Mouse (Mus musculus): ENCODE measurements around the gene Stpg2.
A peak's percentile ranks its signal among the peaks of the same experiment; 100 is the strongest.
"Not testable (repeated sequence)": the region's sequence is repeated elsewhere in the genome, so short reads cannot be mapped to it uniquely, and the experiment has no call there.

Stpg2 gene

DNA sequence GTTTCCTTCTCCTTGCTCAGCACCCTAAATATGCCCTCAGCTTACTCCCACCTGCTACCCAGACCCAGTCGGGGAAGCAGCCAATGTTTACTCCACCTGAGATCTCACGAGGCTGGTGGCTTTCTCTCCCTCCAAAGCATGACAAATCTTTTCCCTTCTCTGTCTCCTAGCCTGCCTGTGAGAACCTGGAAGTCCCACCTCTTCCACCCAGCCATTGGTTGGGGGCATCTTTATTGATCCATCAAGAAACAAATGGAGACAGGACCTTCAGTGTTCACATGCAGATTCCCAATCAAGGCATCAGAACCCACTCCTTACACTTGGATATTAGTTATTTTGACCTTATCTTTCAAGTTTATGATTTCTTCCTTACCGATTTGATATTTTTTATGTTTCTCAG is 7.1 kb upstream of the Stpg2 start:
- TF ChIP-seq CTCF (conservative IDR thresholded peaks at IDR 0.05; ENCODE audit: low read length) = no peak
- no peak for TF ChIP-seq POU5F1 (IDR thresholded peaks at IDR 0.05; ENCODE audit: borderline replicate concordance, low read length)
- TF ChIP-seq NANOG (IDR thresholded peaks at IDR 0.05; ENCODE audit: borderline replicate concordance, low read length) = no peak
- Histone ChIP-seq H3K9me3 (ENCODE audit: low read length) (no peaks in the 10 kb centered on the region), H3K4me3 (replicated peaks; ENCODE audit: low read length) (no peak overlapping the region), H3K36me3 (ENCODE audit: insufficient read depth, low read length) (no peaks in the 10 kb centered on the region), H3K27me3 (ENCODE audit: insufficient read depth, low read length) (peaks cover 11% of the 10 kb centered on the region; the same call in 1 of the 2 replicates), H3K4me1 (replicated peaks; ENCODE audit: low read depth, low read length) (no peaks in the 10 kb centered on the region)

DNA sequence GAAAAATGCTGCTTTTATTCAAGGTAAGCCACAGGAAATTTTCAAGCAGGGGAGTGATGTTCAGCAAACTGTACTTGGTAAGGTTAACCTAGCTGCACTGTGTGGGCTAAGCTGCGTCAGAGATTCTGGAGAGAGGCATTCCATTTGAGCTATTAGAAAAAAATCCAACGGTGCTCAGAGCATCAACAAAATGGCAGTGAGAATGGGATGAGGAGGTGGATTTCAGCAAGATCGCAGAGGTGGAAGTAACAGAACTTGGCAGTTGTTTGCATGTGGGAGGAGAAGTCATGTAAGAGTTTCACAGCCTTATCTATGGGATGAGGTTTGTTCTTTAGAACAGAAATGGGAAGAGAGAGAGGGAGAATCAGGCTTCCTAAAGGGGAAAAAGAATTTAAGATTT is 5.2 kb upstream of the Stpg2 start:
- Histone ChIP-seq H3K36me3 (ENCODE audit: insufficient read depth, low read length) (no peaks in the 10 kb centered on the region), H3K9me3 (ENCODE audit: low read length) (peaks cover 3% of the 10 kb centered on the region; the same call in 1 of the 2 replicates), H3K4me3 (replicated peaks; ENCODE audit: low read length) (no peak overlapping the region), H3K27me3 (ENCODE audit: insufficient read depth, low read length) (peaks cover 11% of the 10 kb centered on the region; the same call in 1 of the 2 replicates), H3K4me1 (replicated peaks; ENCODE audit: low read depth, low read length) (no peaks in the 10 kb centered on the region)
- no peak for TF ChIP-seq POU5F1 (IDR thresholded peaks at IDR 0.05; ENCODE audit: borderline replicate concordance, low read length)
- no peak for TF ChIP-seq CTCF (conservative IDR thresholded peaks at IDR 0.05; ENCODE audit: low read length)
- TF ChIP-seq NANOG (IDR thresholded peaks at IDR 0.05; ENCODE audit: borderline replicate concordance, low read length) = no peak

GRCm38 (mm10) chr3:139216945-139217344 is 11.5 kb downstream of the Stpg2 start:
- Histone ChIP-seq H3K36me3 (ENCODE audit: insufficient read depth, low read length) (no peaks in the 10 kb centered on the region), H3K4me1 (replicated peaks; ENCODE audit: low read depth, low read length) (no peaks in the 10 kb centered on the region), H3K4me3 (replicated peaks; ENCODE audit: low read length) (no peak overlapping the region), H3K27me3 (ENCODE audit: insufficient read depth, low read length) (no peaks in the 10 kb centered on the region), H3K9me3 (ENCODE audit: low read length) (no peaks in the 10 kb centered on the region)
- TF ChIP-seq CTCF (conservative IDR thresholded peaks at IDR 0.05; ENCODE audit: low read length) = no peak

DNA sequence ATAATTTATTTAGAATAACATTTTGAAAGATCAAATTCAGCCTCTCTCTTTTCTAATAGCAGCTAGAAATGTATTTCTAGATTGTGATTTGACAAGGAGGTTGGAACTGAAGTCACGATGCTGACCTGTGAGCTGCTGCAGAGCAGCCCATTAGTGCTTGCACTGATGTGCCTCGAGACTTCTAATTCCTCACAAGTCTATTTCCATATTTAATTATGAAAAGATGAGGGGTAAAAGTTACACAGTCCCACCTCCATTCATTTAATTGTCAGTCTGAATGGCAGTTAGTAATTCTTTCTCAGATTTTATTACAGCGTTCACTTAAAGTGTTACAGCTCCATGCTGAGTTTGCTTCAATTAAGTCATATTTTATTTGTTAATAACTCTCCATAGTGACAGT is 19.6 kb downstream of the Stpg2 start:
- no peaks in the 10 kb centered on the region for H3K36me3 ChIP-seq (ENCODE audit: insufficient read depth, low read length)
- TF ChIP-seq NANOG (IDR thresholded peaks at IDR 0.05; ENCODE audit: borderline replicate concordance, low read length) (no peak), POU5F1 (IDR thresholded peaks at IDR 0.05; ENCODE audit: borderline replicate concordance, low read length) (no peak), CTCF (conservative IDR thresholded peaks at IDR 0.05; ENCODE audit: low read length) (no peak)
- no peaks in the 10 kb centered on the region for H3K9me3 ChIP-seq (ENCODE audit: low read length)
- H3K4me3 ChIP-seq (replicated peaks; ENCODE audit: low read length) = no peak overlapping the region
- no peaks in the 10 kb centered on the region; the same call in 1 of the 2 replicates for H3K27me3 ChIP-seq (ENCODE audit: insufficient read depth, low read length)
- H3K4me1 ChIP-seq (replicated peaks; ENCODE audit: low read depth, low read length) = no peaks in the 10 kb centered on the region

GRCm38 (mm10) chr3:139226811-139227210 is 21.3 kb downstream of the Stpg2 start:
- Histone ChIP-seq H3K9me3 (ENCODE audit: low read length) (no peaks in the 10 kb centered on the region), H3K27me3 (ENCODE audit: insufficient read depth, low read length) (no peaks in the 10 kb centered on the region; the same call in 1 of the 2 replicates), H3K4me1 (replicated peaks; ENCODE audit: low read depth, low read length) (no peaks in the 10 kb centered on the region), H3K36me3 (ENCODE audit: insufficient read depth, low read length) (no peaks in the 10 kb centered on the region), H3K4me3 (replicated peaks; ENCODE audit: low read length) (no peak overlapping the region)
- no peak for TF ChIP-seq CTCF (conservative IDR thresholded peaks at IDR 0.05; ENCODE audit: low read length)
- no peak for TF ChIP-seq POU5F1 (IDR thresholded peaks at IDR 0.05; ENCODE audit: borderline replicate concordance, low read length)
- no peak for TF ChIP-seq NANOG (IDR thresholded peaks at IDR 0.05; ENCODE audit: borderline replicate concordance, low read length)

DNA sequence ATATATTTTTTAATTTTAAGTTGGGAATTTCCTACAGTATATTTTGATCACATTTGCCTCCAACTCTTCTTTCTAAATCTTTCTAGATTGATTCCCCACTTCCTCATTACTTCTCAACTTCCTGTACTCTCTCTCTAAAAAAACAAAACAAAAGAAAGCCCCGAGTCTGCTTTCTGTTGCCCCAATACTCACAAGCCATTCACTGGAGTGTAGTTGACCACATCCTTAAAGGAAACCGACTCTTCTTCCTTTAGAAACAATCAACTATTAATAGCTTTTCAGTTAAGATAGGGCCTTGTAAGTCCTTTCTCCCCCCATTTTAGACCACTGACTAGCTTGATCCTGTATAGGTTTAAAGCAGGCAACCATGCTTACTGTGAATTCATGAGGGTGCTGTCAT is 39.7 kb downstream of the Stpg2 start:
- TF ChIP-seq POU5F1 (IDR thresholded peaks at IDR 0.05; ENCODE audit: borderline replicate concordance, low read length) (no peak), CTCF (conservative IDR thresholded peaks at IDR 0.05; ENCODE audit: low read length) (no peak), NANOG (IDR thresholded peaks at IDR 0.05; ENCODE audit: borderline replicate concordance, low read length) (no peak)
- peaks cover 15% of the 10 kb centered on the region for H3K9me3 ChIP-seq (ENCODE audit: low read length)
- H3K4me3 ChIP-seq (replicated peaks; ENCODE audit: low read length) = no peak overlapping the region
- no peaks in the 10 kb centered on the region for H3K4me1 ChIP-seq (replicated peaks; ENCODE audit: low read depth, low read length)
- no peaks in the 10 kb centered on the region for H3K36me3 ChIP-seq (ENCODE audit: insufficient read depth, low read length)
- no peaks in the 10 kb centered on the region for H3K27me3 ChIP-seq (ENCODE audit: insufficient read depth, low read length)

DNA sequence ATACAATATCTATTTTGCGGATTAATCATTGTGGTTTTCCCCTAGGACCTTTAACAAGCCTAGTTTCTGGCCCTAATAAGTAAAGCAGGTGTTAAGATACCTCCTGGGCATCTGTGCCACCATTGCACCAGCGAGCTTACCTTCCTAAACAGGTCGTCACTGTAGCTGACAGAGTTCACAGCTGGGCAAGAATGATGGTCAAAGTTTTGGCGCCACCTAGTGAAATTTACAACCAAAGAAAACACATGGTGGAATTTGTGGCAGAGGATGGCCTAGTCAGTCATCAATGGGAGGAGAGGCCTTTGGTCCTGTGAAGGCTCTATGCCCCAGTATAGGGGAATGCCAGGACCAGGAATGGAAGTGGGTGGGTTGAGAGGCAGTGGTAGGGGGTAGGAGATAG is 41.0 kb downstream of the Stpg2 start:
- no peaks in the 10 kb centered on the region for H3K27me3 ChIP-seq (ENCODE audit: insufficient read depth, low read length)
- no peaks in the 10 kb centered on the region for H3K36me3 ChIP-seq (ENCODE audit: insufficient read depth, low read length)
- H3K9me3 ChIP-seq (ENCODE audit: low read length) = peaks cover 15% of the 10 kb centered on the region
- H3K4me1 ChIP-seq (replicated peaks; ENCODE audit: low read depth, low read length) = no peaks in the 10 kb centered on the region
- no peak for TF ChIP-seq POU5F1 (IDR thresholded peaks at IDR 0.05; ENCODE audit: borderline replicate concordance, low read length)
- TF ChIP-seq CTCF (conservative IDR thresholded peaks at IDR 0.05; ENCODE audit: low read length) = peak; percentile 24
- no peak overlapping the region for H3K4me3 ChIP-seq (replicated peaks; ENCODE audit: low read length)

DNA sequence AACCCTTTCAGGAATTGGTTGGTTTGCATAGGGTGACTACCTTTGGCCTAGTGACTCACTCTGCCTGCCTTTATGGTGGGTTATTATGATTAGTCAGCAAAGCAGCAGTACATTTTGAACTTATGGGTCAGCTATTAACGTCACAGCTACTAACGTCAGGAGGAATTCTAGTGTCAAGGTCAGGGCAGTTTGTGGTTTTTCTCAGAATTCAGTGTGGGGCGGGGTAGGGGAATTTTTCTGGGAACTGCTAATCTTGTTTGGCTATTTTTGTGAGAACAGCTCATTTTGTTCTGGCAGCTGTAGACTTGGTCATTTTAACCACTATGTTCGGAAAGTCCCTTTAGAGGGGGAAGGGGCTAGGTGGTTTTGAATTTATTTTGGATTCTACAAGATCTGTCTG is 56.9 kb downstream of the Stpg2 start:
- not testable (repeated sequence) for H3K4me1 ChIP-seq (replicated peaks; ENCODE audit: low read depth, low read length); H3K27me3 ChIP-seq (ENCODE audit: insufficient read depth, low read length); H3K36me3 ChIP-seq (ENCODE audit: insufficient read depth, low read length); H3K4me3 ChIP-seq (replicated peaks; ENCODE audit: low read length)
- peaks cover 61% of the 10 kb centered on the region for H3K9me3 ChIP-seq (ENCODE audit: low read length)

GRCm38 (mm10) chr3:139297909-139298308 is 92.4 kb downstream of the Stpg2 start:
- H3K36me3 ChIP-seq (ENCODE audit: insufficient read depth, low read length) = no peaks in the 10 kb centered on the region
- H3K4me3 ChIP-seq (replicated peaks; ENCODE audit: low read length) = no peak overlapping the region
- H3K4me1 ChIP-seq (replicated peaks; ENCODE audit: low read depth, low read length) = no peaks in the 10 kb centered on the region

More at GRCm38 (mm10) chr3:139297909-139298308, 92.4 kb downstream of the Stpg2 start:
- Histone ChIP-seq H3K9me3 (ENCODE audit: low read length) (no peaks in the 10 kb centered on the region), H3K27me3 (ENCODE audit: insufficient read depth, low read length) (no peaks in the 10 kb centered on the region)
- TF ChIP-seq POU5F1 (IDR thresholded peaks at IDR 0.05; ENCODE audit: borderline replicate concordance, low read length) (no peak), NANOG (IDR thresholded peaks at IDR 0.05; ENCODE audit: borderline replicate concordance, low read length) (no peak), CTCF (conservative IDR thresholded peaks at IDR 0.05; ENCODE audit: low read length) (no peak; the same call in 1 of the 2 replicates)
